Mouse (Mus musculus) embryonic facial prominence, embryonic 14.5 days (tissue): ENCODE data around the gene Diras2. TPM values are rescaled to one million over a fixed set of nuclear protein-coding genes. Genes with fewer than 3 reads are reported as not detected.

Experiments used
- ATAC-seq: fragments of 200-750 bp; cut with Nextera tagmentation; 2 replicates; pipeline ENCODE4 v1.8.0; 2017; ENCODE audit warnings: low read depth, moderate number of reproducible peaks, moderate TSS enrichment
- DNase-seq: peaks from one replicate; pipeline ENCODE4 v3.0.0-alpha.2; 2015; ENCODE audit warnings: low spot score
- H3K27ac ChIP-seq: fragments of 300-500 bp; sonication (generic); replicated peaks from 2 replicates; pipeline ENCODE4 v1.5.1; 2014; ENCODE audit warnings: low read depth, mild to moderate bottlenecking, low read length, moderate library complexity
- H3K27me3 ChIP-seq: fragments of 300-500 bp; sonication (generic); replicated peaks from 2 replicates; pipeline ENCODE4 v1.6.1; 2014; ENCODE audit warnings: low read length; ENCODE audit not compliant: control insufficient read depth, insufficient read depth
- H3K36me3 ChIP-seq: fragments of 300-500 bp; sonication (generic); 2 replicates; pipeline ENCODE4 v1.6.1; 2014; ENCODE audit warnings: low read length, mixed read lengths; ENCODE audit not compliant: control insufficient read depth, insufficient read depth
- H3K4me1 ChIP-seq: fragments of 300-500 bp; sonication (generic); 2 replicates; pipeline ENCODE4 v1.6.1; 2014; ENCODE audit warnings: antibody characterized with exemption, low read length; ENCODE audit not compliant: control insufficient read depth, insufficient read depth
- H3K4me2 ChIP-seq: fragments of 300-500 bp; sonication (generic); 2 replicates; pipeline ENCODE4 v1.6.1; 2014; ENCODE audit warnings: low read depth, mild to moderate bottlenecking, low read length, moderate library complexity, mixed read lengths
- H3K4me3 ChIP-seq: fragments of 300-500 bp; sonication (generic); 2 replicates; pipeline ENCODE4 v1.5.1; 2014; ENCODE audit warnings: low read depth, mild to moderate bottlenecking, low read length
- H3K9ac ChIP-seq: fragments of 300-500 bp; sonication (generic); 2 replicates; pipeline ENCODE4 v1.6.1; 2014; ENCODE audit warnings: low read depth, mild to moderate bottlenecking, low read length, moderate library complexity, mixed read lengths
- H3K9me3 ChIP-seq: fragments of 300-500 bp; sonication (generic); 2 replicates; pipeline ENCODE4 v1.6.1; 2016; ENCODE audit warnings: low read length; ENCODE audit not compliant: control insufficient read depth
- WGBS: fragments of 180-500 bp; shearing (Covaris S2); extraction: QIAGEN DNeasy Blood & Tissue Kit; methylation state at CpG from one replicate; pipeline ENCODE4 v1.1.7; 2014; 5-methylcytosine and 5-hydroxymethylcytosine counted together
- polyA plus RNA-seq: library from polyadenylated mRNA; unstranded; fragments of >200 nt; fragmentation: Nextera tagmentation; extraction: Ambion mirVana; gene quantifications from 2 replicates; pipeline ENCODE4 v1.2.1, GENCODE M21; 2014

The Diras2 gene
- polyA plus RNA-seq, 1 experiment from 2014 or later, result 0.67 TPM

GRCm38 (mm10) chr13:52529188-52529972 lies 1.7 kb downstream of the Diras2 start:
- WGBS, result 53% methylated on average over 13 of the region's 13 CpGs

GRCm38 (mm10) chr13:52528786-52529185 lies 2.3 kb downstream of the Diras2 start:
- H3K27me3 ChIP-seq, result peaks cover 17% of the 10 kb centered on the region
- peak overlapping the region; percentile 96; the same call in 1 of the 2 replicates for H3K4me2 ChIP-seq
- H3K9ac ChIP-seq, result no peak overlapping the region
- no peak for DNase-seq
- 0 out of 2 replicates have a peak, but pooled peaks cover 4% of the 10 kb centered on the region for H3K4me1 ChIP-seq
- no peaks in the 10 kb centered on the region for H3K36me3 ChIP-seq
- H3K9me3 ChIP-seq, result no peaks in the 10 kb centered on the region
- no peak for ATAC-seq
- no peak overlapping the region for H3K4me3 ChIP-seq
- WGBS, result 42% methylated on average over 9 of the region's 9 CpGs
- H3K27ac ChIP-seq, result no peak overlapping the region

More at GRCm38 (mm10) chr13:52529188-52529972, 1.7 kb downstream of the Diras2 start:
- H3K27me3 ChIP-seq, result peaks cover 17% of the 10 kb centered on the region
- H3K9me3 ChIP-seq, result no peaks in the 10 kb centered on the region
- no peaks in the 10 kb centered on the region for H3K36me3 ChIP-seq
- no peak for DNase-seq
- no peak overlapping the region for H3K27ac ChIP-seq
- H3K4me3 ChIP-seq, result peak overlapping the region; percentile 51; the same call in 1 of the 2 replicates
- H3K4me2 ChIP-seq, result peak overlapping the region; percentile 96
- H3K9ac ChIP-seq, result 0 out of 2 replicates have a peak overlapping the region, but pooled peaks have one; percentile 61
- H3K4me1 ChIP-seq, result 0 out of 2 replicates have a peak, but pooled peaks cover 4% of the 10 kb centered on the region
- ATAC-seq, result no peak

GRCm38 (mm10) chr13:52528281-52528680 lies 2.8 kb downstream of the Diras2 start:
- Histone ChIP-seq H3K36me3 (no peaks in the 10 kb centered on the region), H3K9ac (no peak overlapping the region), H3K9me3 (no peaks in the 10 kb centered on the region), H3K4me2 (no peak overlapping the region), H3K27me3 (peaks cover 17% of the 10 kb centered on the region), H3K4me1 (0 out of 2 replicates have a peak, but pooled peaks cover 4% of the 10 kb centered on the region), H3K4me3 (no peak overlapping the region), H3K27ac (no peak overlapping the region)
- WGBS, result 74% methylated on average over 8 of the region's 8 CpGs
- ATAC-seq, result no peak
- DNase-seq, result no peak

GRCm38 (mm10) chr13:52526249-52527035 lies 4.6 kb downstream of the Diras2 start:
- ATAC-seq (no peak), DNase-seq (peak; percentile 33)
- Histone ChIP-seq H3K9ac (no peak overlapping the region), H3K4me3 (no peak overlapping the region), H3K36me3 (no peaks in the 10 kb centered on the region), H3K9me3 (no peaks in the 10 kb centered on the region), H3K27ac (no peak overlapping the region), H3K27me3 (peaks cover 17% of the 10 kb centered on the region), H3K4me1 (0 out of 2 replicates have a peak, but pooled peaks cover 4% of the 10 kb centered on the region), H3K4me2 (no peak overlapping the region)
- 62% methylated on average over 6 of the region's 6 CpGs for WGBS

- Histone ChIP-seq H3K36me3 (no peaks in the 10 kb centered on the region), H3K9ac (no peak overlapping the region), H3K4me3 (no peak overlapping the region), H3K27ac (no peak overlapping the region), H3K4me2 (no peak overlapping the region), H3K27me3 (peaks cover 5% of the 10 kb centered on the region), H3K4me1 (no peaks in the 10 kb centered on the region), H3K9me3 (no peaks in the 10 kb centered on the region)
- WGBS, result 81% methylated on average over 11 of the region's 11 CpGs
- DNase-seq, result no peak
- ATAC-seq, result no peak
Measured at GRCm38 (mm10) chr13:52524313-52524712, 6.8 kb downstream of the Diras2 start.

- WGBS, result 33% methylated on average over 6 of the region's 6 CpGs
- no peak overlapping the region for H3K9ac ChIP-seq
Measured at GRCm38 (mm10) chr13:52521176-52521575, 9.9 kb downstream of the Diras2 start.

GRCm38 (mm10) chr13:52519425-52519824 lies 11.7 kb downstream of the Diras2 start:
- ATAC-seq (no peak), DNase-seq (no peak)
- Histone ChIP-seq H3K4me2 (no peak overlapping the region), H3K27me3 (no peaks in the 10 kb centered on the region), H3K9me3 (no peaks in the 10 kb centered on the region), H3K9ac (no peak overlapping the region), H3K4me1 (no peaks in the 10 kb centered on the region), H3K4me3 (no peak overlapping the region), H3K36me3 (no peaks in the 10 kb centered on the region), H3K27ac (no peak overlapping the region)
- 81% methylated on average over 5 of the region's 5 CpGs for WGBS

More at GRCm38 (mm10) chr13:52521176-52521575, 9.9 kb downstream of the Diras2 start:
- H3K36me3 ChIP-seq, result no peaks in the 10 kb centered on the region
- H3K4me2 ChIP-seq, result no peak overlapping the region
- H3K9me3 ChIP-seq, result no peaks in the 10 kb centered on the region
- no peak for DNase-seq
- no peak for ATAC-seq
- H3K27me3 ChIP-seq, result no peaks in the 10 kb centered on the region
- H3K27ac ChIP-seq, result no peak overlapping the region
- H3K4me3 ChIP-seq, result no peak overlapping the region
- H3K4me1 ChIP-seq, result no peaks in the 10 kb centered on the region

GRCm38 (mm10) chr13:52518377-52518776 lies 12.7 kb downstream of the Diras2 start:
- no peaks in the 10 kb centered on the region for H3K27me3 ChIP-seq
- no peak overlapping the region for H3K27ac ChIP-seq
- WGBS, result 89% methylated on average over 4 of the region's 4 CpGs
- no peak overlapping the region for H3K4me3 ChIP-seq
- peak; percentile 20 for DNase-seq
- no peaks in the 10 kb centered on the region for H3K4me1 ChIP-seq
- no peak overlapping the region for H3K4me2 ChIP-seq
- H3K9ac ChIP-seq, result no peak overlapping the region
- ATAC-seq, result no peak
- H3K36me3 ChIP-seq, result no peaks in the 10 kb centered on the region
- H3K9me3 ChIP-seq, result no peaks in the 10 kb centered on the region
